Mouse (Mus musculus) CD4-positive naive resting alpha-beta T cell, adult 76 days (primary cell): ENCODE data around the gene Ccdc80. TPM values are rescaled to one million over a fixed set of nuclear protein-coding genes. Genes with fewer than 3 reads are reported as not detected.

Experiments
- total RNA-seq: library from RNA; stranded (reverse); gene quantifications from one replicate; pipeline ENCODE4 v1.2.4, GENCODE M21; 2023

Ccdc80 gene
- total RNA-seq: not detected

DNA sequence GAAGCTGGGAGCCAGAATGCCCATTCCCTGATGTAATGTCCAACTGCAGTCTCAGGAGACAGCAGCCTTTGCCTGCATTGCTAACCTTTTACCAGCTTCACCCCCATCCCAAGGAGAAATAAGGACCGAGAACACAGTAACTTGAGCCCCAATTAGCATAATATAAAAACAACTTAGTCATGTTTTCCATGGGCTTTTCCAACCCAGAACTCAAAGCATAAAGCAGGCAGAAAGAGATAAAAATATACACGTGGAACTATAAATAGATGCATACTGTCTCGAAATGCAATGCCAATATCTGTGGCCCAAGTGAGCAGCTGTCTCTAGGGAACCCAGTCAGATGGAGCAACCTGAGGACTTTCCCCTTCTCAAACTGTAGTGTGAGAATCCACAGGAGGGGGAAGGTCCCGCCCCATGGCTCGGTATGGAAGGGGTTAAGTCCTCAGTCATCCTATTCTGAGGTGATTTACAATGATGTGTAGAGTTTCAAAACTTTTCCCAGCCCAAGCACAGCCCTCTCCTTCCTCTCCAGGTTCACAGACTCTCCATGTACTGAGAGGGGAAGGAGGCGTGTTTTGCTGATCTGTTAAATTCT, at the start of gene Ccdc80:
TSS of gene Ccdc80 (plus strand) at position 266 of the 595 bp plus-strand sequence.

DNA sequence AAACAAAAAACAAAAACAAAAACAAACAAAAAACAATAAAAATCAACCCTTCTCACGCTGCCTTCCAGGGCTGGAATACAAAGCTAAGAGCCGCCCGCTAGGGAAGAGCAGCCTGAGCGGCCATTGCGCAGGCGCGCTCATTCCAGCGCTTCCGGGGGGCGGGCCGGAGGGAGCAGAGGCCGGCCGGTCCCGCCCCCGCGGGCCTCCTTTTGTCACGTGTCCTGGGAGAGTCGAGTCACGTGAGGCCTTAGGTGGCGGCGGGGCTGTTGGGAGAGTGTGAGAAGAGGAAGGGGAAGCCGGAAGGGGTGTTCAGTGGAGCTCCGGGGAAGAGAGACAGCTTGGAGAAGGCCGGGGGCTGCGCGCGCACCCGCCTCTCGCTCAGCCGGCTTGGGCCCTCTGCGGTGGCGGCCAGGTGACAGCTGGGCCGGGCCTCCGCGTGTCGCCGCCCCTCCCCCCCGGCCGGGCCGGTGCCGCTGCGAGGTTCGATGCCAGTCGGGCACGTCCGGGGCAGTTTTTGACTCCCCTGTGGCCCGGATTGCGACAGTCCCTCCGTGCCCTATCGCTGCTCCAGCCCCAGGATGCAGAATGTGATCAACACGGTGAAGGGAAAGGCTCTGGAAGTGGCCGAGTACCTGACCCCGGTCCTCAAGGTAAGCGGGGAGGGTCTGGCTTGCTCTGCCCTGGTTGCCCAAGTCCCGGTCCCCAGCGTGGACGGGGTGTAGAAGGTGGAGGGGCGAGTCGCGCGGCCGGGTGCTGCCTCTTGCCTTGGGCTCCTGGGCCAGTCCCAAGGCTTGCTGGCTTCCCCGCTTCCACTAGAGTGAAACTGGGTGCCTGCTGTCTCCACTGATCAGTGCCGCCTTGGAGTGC, 65.6 kb downstream of the Ccdc80 start, which contains the start of the genes Slc35a5 and Atg3:
TSS of gene Slc35a5 (minus strand) at position 185 of the 867 bp plus-strand sequence.
TSS of gene Atg3 (plus strand) at position 264 of the 867 bp plus-strand sequence.

Other genes starting within 250 kb of the Ccdc80 start
- not detected for gene Cd200r2, start 226.3 kb upstream of the Ccdc80 start, total RNA-seq
- gene Cd200r3, start 149.7 kb upstream of the Ccdc80 start, total RNA-seq: 2.2 TPM
- 17.5 TPM for gene Slc35a5, start 65.3 kb downstream of the Ccdc80 start, total RNA-seq
- 51.5 TPM for gene Atg3, start 65.4 kb downstream of the Ccdc80 start, total RNA-seq
- 91.5 TPM for gene Btla, start 130.9 kb downstream of the Ccdc80 start, total RNA-seq